Mouse (Mus musculus): ENCODE data around the gene Mia. TPM values are rescaled to one million over a fixed set of nuclear protein-coding genes. Genes with fewer than 3 reads are reported as not detected.

Mia gene
- polyA plus RNA-seq, 2 experiments: 0.52 to 0.67 TPM

GRCm38 (mm10) chr7:27156005-27156404 is 25.0 kb downstream of the Mia start:
- Histone ChIP-seq H3K4me2 (ENCODE audit: low read depth) (no peak overlapping the region), H3K4me1 (replicated peaks; ENCODE audit: control insufficient read depth in 2 of 2, insufficient read depth in 2 of 2, low read length in 1 of 2) (peaks cover 0 to 7% of the 10 kb centered on the region in 2 experiments; a peak in 2 of 4 replicates), H3K36me3 (replicated peaks; ENCODE audit: control insufficient read depth, insufficient read depth, low read depth) (peaks cover 4% of the 10 kb centered on the region), H3K9ac (replicated peaks) (no peak overlapping the region), H3K27me3 (ENCODE audit: control insufficient read depth, insufficient read depth, low read length) (no peaks in the 10 kb centered on the region), H3K27ac (no peak overlapping the region), H3K9me3 (ENCODE audit: control insufficient read depth, low read length) (no peaks in the 10 kb centered on the region), H3K4me3 (ENCODE audit: insufficient read depth in 1 of 2, low read depth in 2 of 2, low read length in 2 of 2) (no peak overlapping the region)
- no peak for DNase-seq (ENCODE audit: low read depth in 3 of 3, low spot score in 3 of 3)
- ATAC-seq (ENCODE audit: insufficient read depth): no peak
- WGBS (ENCODE audit: insufficient replicate concordance): 84% methylated on average over 13 of the region's 13 CpGs
- TF ChIP-seq CTCF (IDR thresholded peaks at IDR 0.05; ENCODE audit: low read depth): no peak
- TF ChIP-seq EP300 (IDR thresholded peaks at IDR 0.05; ENCODE audit: low read depth): no peak

GRCm38 (mm10) chr7:27153205-27153764 is 27.7 kb downstream of the Mia start, which contains the start of gene Cyp2t4:
TSS of gene Cyp2t4 (plus strand) at chr7:27153714.
- Histone ChIP-seq H3K9me3 (ENCODE audit: control insufficient read depth, low read length) (no peaks in the 10 kb centered on the region), H3K27me3 (ENCODE audit: control insufficient read depth, insufficient read depth, low read length) (no peaks in the 10 kb centered on the region), H3K27ac (no peak within 1 kb of the TSS), H3K4me3 (ENCODE audit: insufficient read depth in 1 of 2, low read depth in 2 of 2, low read length in 2 of 2) (no peak within 1 kb of the TSS), H3K4me2 (ENCODE audit: low read depth) (no peak within 1 kb of the TSS), H3K4me1 (replicated peaks; ENCODE audit: control insufficient read depth in 2 of 2, insufficient read depth in 2 of 2, low read length in 1 of 2) (no peaks in the 10 kb centered on the region), H3K36me3 (replicated peaks; ENCODE audit: control insufficient read depth, insufficient read depth, low read depth) (peaks cover under 1% of the 10 kb centered on the region), H3K9ac (replicated peaks) (no peak within 1 kb of the TSS)
- WGBS (ENCODE audit: insufficient replicate concordance): 66% methylated on average over 10 of the region's 10 CpGs
- TF ChIP-seq EP300 (IDR thresholded peaks at IDR 0.05; ENCODE audit: low read depth) (no peak), CTCF (IDR thresholded peaks at IDR 0.05; ENCODE audit: low read depth) (no peak)
- ATAC-seq (ENCODE audit: insufficient read depth) (no peak), DNase-seq (ENCODE audit: low read depth in 3 of 3, low spot score in 3 of 3) (no peak)

DNA sequence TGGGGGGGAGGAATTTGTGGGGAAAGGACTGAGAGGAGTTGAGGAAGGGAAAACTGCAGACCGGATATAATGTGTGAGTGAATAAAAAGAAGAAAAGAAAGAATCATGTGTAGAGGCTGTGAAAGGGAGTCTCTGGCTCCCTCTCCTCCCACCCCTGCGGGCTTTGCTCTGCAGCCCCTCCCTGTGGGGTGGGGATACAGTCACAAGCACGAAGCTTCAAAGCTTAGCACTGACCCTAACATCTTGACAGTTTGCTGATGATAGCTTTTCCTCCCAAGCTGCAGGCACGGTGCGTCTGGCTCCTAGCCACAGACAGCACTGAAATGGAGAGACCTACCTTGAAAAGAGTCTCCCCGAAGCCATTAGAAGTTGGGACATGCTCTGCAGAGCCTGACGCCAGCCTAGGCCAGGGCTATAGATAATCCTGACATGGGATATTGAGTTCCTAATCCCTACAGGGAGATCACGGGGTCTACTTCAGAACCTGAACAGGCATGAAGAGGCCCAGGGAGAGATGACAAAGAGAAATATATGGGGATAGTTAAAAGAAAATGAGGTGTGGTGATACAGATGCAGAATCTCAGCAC is 44.5 kb downstream of the Mia start:
- H3K27ac ChIP-seq: no peak overlapping the region
- H3K4me1 ChIP-seq (replicated peaks; ENCODE audit: control insufficient read depth in 2 of 2, insufficient read depth in 2 of 2, low read length in 1 of 2): no peaks in the 10 kb centered on the region
- no peak for TF ChIP-seq EP300 (IDR thresholded peaks at IDR 0.05; ENCODE audit: low read depth)
- no peak for TF ChIP-seq CTCF (IDR thresholded peaks at IDR 0.05; ENCODE audit: low read depth)
- 53% methylated on average over 8 of the region's 8 CpGs for WGBS (ENCODE audit: insufficient replicate concordance)
- no peaks in the 10 kb centered on the region for H3K9me3 ChIP-seq (ENCODE audit: control insufficient read depth, low read length)
- no peak for ATAC-seq (ENCODE audit: insufficient read depth)
- H3K27me3 ChIP-seq (ENCODE audit: control insufficient read depth, insufficient read depth, low read length): no peaks in the 10 kb centered on the region
- no peak for DNase-seq (ENCODE audit: low read depth in 3 of 3, low spot score in 3 of 3)
- H3K9ac ChIP-seq (replicated peaks): no peak overlapping the region
- H3K36me3 ChIP-seq (replicated peaks; ENCODE audit: control insufficient read depth, insufficient read depth, low read depth): no peaks in the 10 kb centered on the region
- no peak overlapping the region for H3K4me3 ChIP-seq (ENCODE audit: insufficient read depth in 1 of 2, low read depth in 2 of 2, low read length in 2 of 2)
- H3K4me2 ChIP-seq (ENCODE audit: low read depth): no peak overlapping the region

GRCm38 (mm10) chr7:27133757-27134156 is 47.2 kb downstream of the Mia start:
- H3K4me3 ChIP-seq (ENCODE audit: insufficient read depth in 1 of 2, low read depth in 2 of 2, low read length in 2 of 2): no peak overlapping the region
- no peaks in the 10 kb centered on the region for H3K27me3 ChIP-seq (ENCODE audit: control insufficient read depth, insufficient read depth, low read length)
- 62% methylated on average over 4 of the region's 4 CpGs for WGBS (ENCODE audit: insufficient replicate concordance)
- ATAC-seq (ENCODE audit: insufficient read depth) (no peak), DNase-seq (ENCODE audit: low read depth in 3 of 3, low spot score in 3 of 3) (no peak)
- no peak overlapping the region for H3K9ac ChIP-seq (replicated peaks)
- TF ChIP-seq CTCF (IDR thresholded peaks at IDR 0.05; ENCODE audit: low read depth) (no peak), EP300 (IDR thresholded peaks at IDR 0.05; ENCODE audit: low read depth) (no peak)
- H3K36me3 ChIP-seq (replicated peaks; ENCODE audit: control insufficient read depth, insufficient read depth, low read depth): no peaks in the 10 kb centered on the region
- no peaks in the 10 kb centered on the region for H3K9me3 ChIP-seq (ENCODE audit: control insufficient read depth, low read length)
- H3K4me2 ChIP-seq (ENCODE audit: low read depth): no peak overlapping the region
- no peaks in the 10 kb centered on the region for H3K4me1 ChIP-seq (replicated peaks; ENCODE audit: control insufficient read depth in 2 of 2, insufficient read depth in 2 of 2, low read length in 1 of 2)
- H3K27ac ChIP-seq: no peak overlapping the region

DNA sequence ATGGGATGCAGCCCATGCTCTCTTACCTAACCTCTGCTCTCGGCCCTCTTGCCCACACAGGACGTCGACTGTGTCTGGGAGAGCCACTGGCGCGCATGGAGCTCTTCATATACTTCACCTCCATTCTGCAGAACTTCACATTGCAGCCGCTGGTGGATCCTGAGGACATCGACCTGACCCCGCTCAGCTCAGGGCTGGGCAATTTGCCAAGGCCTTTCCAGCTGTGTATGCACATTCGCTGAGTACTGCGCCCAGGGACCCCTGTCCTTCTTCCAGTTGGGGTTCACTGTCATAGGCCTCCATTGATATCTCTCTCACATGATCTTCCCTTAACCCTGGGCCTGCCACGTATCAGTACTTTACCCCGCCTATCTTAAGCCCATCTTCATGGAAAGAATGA is 47.8 kb downstream of the Mia start:
- Histone ChIP-seq H3K4me2 (ENCODE audit: low read depth) (0 out of 2 replicates have a peak overlapping the region, but pooled peaks have one; percentile 18), H3K4me3 (ENCODE audit: insufficient read depth in 1 of 2, low read depth in 2 of 2, low read length in 2 of 2) (no peak overlapping the region), H3K27ac (no peak overlapping the region), H3K27me3 (ENCODE audit: control insufficient read depth, insufficient read depth, low read length) (no peaks in the 10 kb centered on the region), H3K9ac (replicated peaks) (no peak overlapping the region), H3K4me1 (replicated peaks; ENCODE audit: control insufficient read depth in 2 of 2, insufficient read depth in 2 of 2, low read length in 1 of 2) (no peaks in the 10 kb centered on the region), H3K36me3 (replicated peaks; ENCODE audit: control insufficient read depth, insufficient read depth, low read depth) (no peaks in the 10 kb centered on the region), H3K9me3 (ENCODE audit: control insufficient read depth, low read length) (no peaks in the 10 kb centered on the region)
- WGBS (ENCODE audit: insufficient replicate concordance): 54% methylated on average over 12 of the region's 12 CpGs
- DNase-seq (ENCODE audit: low read depth in 3 of 3, low spot score in 3 of 3) (peak in 2 of 3 experiments; percentile 17 to 24), ATAC-seq (ENCODE audit: insufficient read depth) (0 out of 2 replicates have a peak, but pooled peaks have one; percentile 18)
- TF ChIP-seq CTCF (IDR thresholded peaks at IDR 0.05; ENCODE audit: low read depth) (no peak), EP300 (IDR thresholded peaks at IDR 0.05; ENCODE audit: low read depth) (no peak)
